Mouse (Mus musculus) thymus, adult 2 months (tissue): ENCODE results near the gene Ankrd44. TPM values are rescaled to one million over a fixed set of nuclear protein-coding genes. Genes with fewer than 3 reads are reported as not detected.

ENCODE experiments used
- DNase-seq: peaks from one replicate; pipeline ENCODE4 v3.0.0; 2021
- H3K27ac ChIP-seq: fragments of 200-500 bp; 2 replicates; pipeline ENCODE4 v1.5.1; 2012; ENCODE audit warnings: low read length, control low read depth; ENCODE audit not compliant: control insufficient read depth, insufficient read depth
- H3K27me3 ChIP-seq: fragments of 200-500 bp; 2 replicates; pipeline ENCODE4 v1.6.1; 2012; ENCODE audit warnings: mild to moderate bottlenecking, low read length, moderate library complexity, mixed read lengths; ENCODE audit not compliant: control insufficient read depth, insufficient read depth
- H3K36me3 ChIP-seq: fragments of 200-500 bp; 2 replicates; pipeline ENCODE4 v1.6.1; 2012; ENCODE audit warnings: mild to moderate bottlenecking, low read length, moderate library complexity; ENCODE audit not compliant: control insufficient read depth, insufficient read depth
- H3K4me1 ChIP-seq: fragments of 200-500 bp; replicated peaks from 2 replicates; pipeline ENCODE4 v1.6.1; 2012; ENCODE audit warnings: low read length; ENCODE audit not compliant: control insufficient read depth, insufficient read depth
- H3K4me3 ChIP-seq: fragments of 200-500 bp; 2 replicates; pipeline ENCODE4 v1.5.1; 2012; ENCODE audit warnings: mild to moderate bottlenecking, low read length, control low read depth, moderate library complexity; ENCODE audit not compliant: control insufficient read depth, insufficient read depth
- CTCF ChIP-seq: fragments of 200-500 bp; IDR thresholded peaks from 2 replicates; pipeline ENCODE4 v1.5.1; 2012; ENCODE audit warnings: mild to moderate bottlenecking, control low read depth, low read length, moderate library complexity, borderline replicate concordance; ENCODE audit not compliant: control insufficient read depth, poor library complexity, insufficient read depth; ENCODE audit errors: extremely low read depth
- POLR2A ChIP-seq: fragments of 200-500 bp; IDR thresholded peaks from 2 replicates; pipeline ENCODE4 v1.6.1; 2012; ENCODE audit warnings: mild to moderate bottlenecking, low read length, control low read depth, moderate library complexity; ENCODE audit not compliant: control insufficient read depth, poor library complexity, insufficient read depth; ENCODE audit errors: extremely low read depth
- WGBS: fragments of 180-500 bp; shearing (Covaris S2); methylation state at CpG from one replicate; pipeline ENCODE4 v1.1.7; 2018; 5-methylcytosine and 5-hydroxymethylcytosine counted together
- polyA plus RNA-seq: library from polyadenylated mRNA; depleted of rRNA; stranded (reverse); fragments of >200 nt; gene quantifications from 2 replicates; pipeline ENCODE4 v1.2.3, GENCODE M21; 2012

Ankrd44 gene
- polyA plus RNA-seq, 1 experiment = 92.9 TPM

- TF ChIP-seq CTCF (no peak), POLR2A (no peak)
- Histone ChIP-seq H3K27ac (no peak overlapping the region), H3K4me1 (no peaks in the 10 kb centered on the region), H3K4me3 (no peak overlapping the region), H3K27me3 (no peaks in the 10 kb centered on the region), H3K36me3 (peaks cover 21% of the 10 kb centered on the region)
- DNase-seq = no peak
- WGBS = 52% methylated on average over 17 of the region's 17 CpGs
Measured at GRCm38 (mm10) chr1:54734917-54735664, 191.1 kb downstream of the Ankrd44 start.

- DNase-seq = no peak
- Histone ChIP-seq H3K4me3 (no peak overlapping the region), H3K36me3 (peaks cover 59% of the 10 kb centered on the region), H3K27ac (no peak overlapping the region), H3K4me1 (no peaks in the 10 kb centered on the region), H3K27me3 (no peaks in the 10 kb centered on the region)
- no peak for TF ChIP-seq POLR2A
- no peak for TF ChIP-seq CTCF
- WGBS = 97% methylated on average over 5 of the region's 5 CpGs
Measured at GRCm38 (mm10) chr1:54729316-54729715, 196.9 kb downstream of the Ankrd44 start.

GRCm38 (mm10) chr1:54726555-54726954, 199.6 kb downstream of the Ankrd44 start:
- H3K4me3 ChIP-seq = no peak overlapping the region
- H3K4me1 ChIP-seq = no peaks in the 10 kb centered on the region
- no peak overlapping the region for H3K27ac ChIP-seq
- WGBS = 93% methylated on average over 2 of the region's 2 CpGs
- no peaks in the 10 kb centered on the region for H3K27me3 ChIP-seq
- H3K36me3 ChIP-seq = peaks cover 56% of the 10 kb centered on the region
- no peak for TF ChIP-seq POLR2A
- TF ChIP-seq CTCF = no peak
- no peak for DNase-seq

GRCm38 (mm10) chr1:54716921-54717320, 209.3 kb downstream of the Ankrd44 start:
- no peak overlapping the region for H3K4me3 ChIP-seq
- H3K27me3 ChIP-seq = no peaks in the 10 kb centered on the region
- no peak overlapping the region for H3K27ac ChIP-seq
- 95% methylated on average over 6 of the region's 6 CpGs for WGBS
- H3K36me3 ChIP-seq = peaks cover 27% of the 10 kb centered on the region
- no peak for DNase-seq
- TF ChIP-seq CTCF (no peak), POLR2A (no peak)
- no peaks in the 10 kb centered on the region for H3K4me1 ChIP-seq

GRCm38 (mm10) chr1:54715061-54715760, 211.0 kb downstream of the Ankrd44 start:
- TF ChIP-seq POLR2A (no peak), CTCF (no peak)
- H3K27ac ChIP-seq = no peak overlapping the region

GRCm38 (mm10) chr1:54713231-54714173, 212.7 kb downstream of the Ankrd44 start:
- Histone ChIP-seq H3K4me1 (no peaks in the 10 kb centered on the region), H3K36me3 (peaks cover 33% of the 10 kb centered on the region), H3K4me3 (no peak overlapping the region), H3K27me3 (no peaks in the 10 kb centered on the region), H3K27ac (no peak overlapping the region)
- 95% methylated on average over 11 of the region's 11 CpGs for WGBS
- TF ChIP-seq CTCF (no peak), POLR2A (no peak)
- DNase-seq = no peak

More at GRCm38 (mm10) chr1:54715061-54715760, 211.0 kb downstream of the Ankrd44 start:
- no peaks in the 10 kb centered on the region for H3K4me1 ChIP-seq
- no peak overlapping the region for H3K4me3 ChIP-seq
- H3K36me3 ChIP-seq = peaks cover 34% of the 10 kb centered on the region
- no peaks in the 10 kb centered on the region for H3K27me3 ChIP-seq
- no peak for DNase-seq
- 95% methylated on average over 8 of the region's 8 CpGs for WGBS
